Mouse (Mus musculus) Muller cell, postnatal 12 days (primary cell): ENCODE measurements around the gene 1700013G24Rik.

Source experiments
- DNase-seq: peaks from one replicate; pipeline ENCODE4 v3.0.0-alpha.2; 2015; ENCODE audit errors: inconsistent ontology term

1700013G24Rik gene

DNA sequence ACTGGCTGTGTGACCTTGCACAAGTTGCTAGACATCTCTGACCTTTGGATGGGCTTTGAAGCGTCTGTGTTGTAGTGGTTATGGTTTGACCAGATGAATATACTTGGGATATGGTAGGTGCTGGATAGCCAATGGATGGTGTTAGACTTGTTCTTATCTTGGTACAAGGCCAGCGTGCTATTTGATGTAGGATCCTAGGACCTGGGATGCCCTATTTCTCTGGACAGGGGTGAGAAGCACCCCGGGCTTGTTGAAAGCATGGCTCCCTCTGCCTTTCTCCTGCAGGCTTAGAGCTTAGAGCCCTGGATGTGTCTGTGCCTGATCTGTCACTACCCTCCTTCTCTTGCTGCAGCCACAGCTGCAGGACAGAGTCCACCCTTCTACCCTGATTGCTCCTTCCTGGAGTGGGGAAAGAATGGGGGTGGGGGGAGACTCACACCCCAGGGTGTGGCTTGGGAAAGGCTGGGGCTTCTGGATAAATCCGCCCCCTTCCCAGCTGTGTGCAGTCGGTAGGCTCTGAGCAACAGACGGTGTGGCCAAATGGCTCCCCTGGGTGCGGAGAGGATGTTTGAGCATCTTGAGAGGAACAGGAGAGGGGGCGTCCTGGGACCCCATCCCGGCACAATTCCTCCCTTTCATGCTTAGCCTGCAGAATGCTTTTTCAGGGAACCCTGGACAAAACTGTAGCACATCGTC is 23.1 kb downstream of the 1700013G24Rik start:
- peak; percentile 43 for DNase-seq

DNA sequence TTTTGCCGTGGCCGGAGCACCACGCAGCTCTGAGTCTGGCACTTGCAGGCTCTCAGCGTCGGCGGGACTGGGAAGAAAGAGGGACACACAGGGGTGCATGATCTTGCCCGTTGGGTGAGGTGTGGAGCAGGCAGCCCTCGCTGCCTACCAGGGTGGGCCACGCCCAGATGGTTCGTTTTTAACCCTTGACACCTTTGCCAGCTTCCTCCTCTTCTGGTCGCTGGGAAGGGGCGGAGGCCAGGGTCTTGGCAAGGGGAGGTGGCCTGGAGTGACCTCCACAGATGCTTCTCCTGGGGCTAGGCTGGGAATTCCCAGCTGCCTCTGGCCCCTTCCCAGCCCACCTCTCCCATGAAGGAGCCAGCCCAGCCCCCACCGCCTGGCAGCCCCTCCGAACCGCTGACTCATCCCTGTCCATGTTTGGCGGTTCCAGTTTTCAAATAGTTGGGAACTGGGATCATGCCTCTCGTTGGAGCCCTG is 23.7 kb downstream of the 1700013G24Rik start:
- DNase-seq: peak; percentile 88

DNA sequence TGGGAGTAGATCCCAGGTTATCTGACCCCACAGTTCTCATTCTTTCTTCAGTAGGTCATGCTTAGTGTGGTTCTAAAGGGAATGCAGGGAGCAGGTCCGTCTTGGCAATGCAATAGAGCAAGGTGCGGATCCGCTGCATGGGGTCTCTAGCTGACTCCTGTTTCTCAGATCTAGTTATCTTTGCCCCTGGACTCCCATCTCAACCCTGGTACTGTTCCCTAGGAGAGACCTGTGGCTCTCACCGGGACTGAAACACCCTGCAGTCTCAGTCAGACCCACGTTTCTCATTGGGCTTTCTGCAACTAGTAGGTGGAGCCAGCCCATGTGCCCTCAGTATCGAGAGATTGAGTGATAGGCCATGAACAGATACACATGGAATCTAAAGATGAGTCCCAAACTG is 24.5 kb downstream of the 1700013G24Rik start:
- DNase-seq: no peak

DNA sequence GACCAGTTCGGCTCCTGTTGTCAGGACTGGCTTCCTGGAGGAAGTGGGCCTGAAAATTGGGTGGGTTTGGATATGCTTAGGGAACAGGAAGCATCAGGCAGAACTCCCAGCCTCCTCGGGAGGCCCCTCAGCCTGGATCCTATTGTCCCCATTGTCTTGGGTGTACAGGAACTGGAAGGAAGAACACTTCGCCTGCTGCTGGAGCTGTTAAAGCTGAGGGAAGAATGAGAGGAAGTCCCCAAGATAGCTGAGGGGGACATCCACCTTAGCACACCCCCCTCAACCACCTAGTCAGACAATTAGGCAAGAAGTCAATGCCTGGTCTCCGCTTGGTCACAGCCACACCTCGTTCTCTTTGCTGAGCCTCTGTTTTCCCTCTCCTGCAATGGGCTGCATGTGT is 25.2 kb downstream of the 1700013G24Rik start:
- DNase-seq: no peak

DNA sequence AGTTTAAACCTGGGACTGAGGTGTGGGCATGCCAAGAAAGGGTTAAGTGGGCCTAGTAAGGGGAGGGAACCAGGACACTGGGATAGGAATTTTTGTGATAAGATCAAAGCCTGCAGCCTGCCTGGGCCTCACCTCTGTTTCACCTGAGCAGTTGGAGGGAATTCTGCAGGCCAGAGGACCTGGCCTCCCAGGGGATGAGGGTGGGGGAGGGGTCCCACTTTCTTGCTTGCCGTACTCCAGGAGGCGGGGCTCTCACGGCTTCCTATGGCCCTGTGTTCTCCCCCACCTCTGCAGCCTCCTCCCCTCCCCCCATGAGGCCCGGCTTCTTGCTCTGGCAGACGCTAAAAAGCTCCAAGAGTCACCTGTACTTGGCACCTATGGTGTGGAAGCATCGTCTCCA is 26.7 kb downstream of the 1700013G24Rik start:
- DNase-seq: no peak

DNA sequence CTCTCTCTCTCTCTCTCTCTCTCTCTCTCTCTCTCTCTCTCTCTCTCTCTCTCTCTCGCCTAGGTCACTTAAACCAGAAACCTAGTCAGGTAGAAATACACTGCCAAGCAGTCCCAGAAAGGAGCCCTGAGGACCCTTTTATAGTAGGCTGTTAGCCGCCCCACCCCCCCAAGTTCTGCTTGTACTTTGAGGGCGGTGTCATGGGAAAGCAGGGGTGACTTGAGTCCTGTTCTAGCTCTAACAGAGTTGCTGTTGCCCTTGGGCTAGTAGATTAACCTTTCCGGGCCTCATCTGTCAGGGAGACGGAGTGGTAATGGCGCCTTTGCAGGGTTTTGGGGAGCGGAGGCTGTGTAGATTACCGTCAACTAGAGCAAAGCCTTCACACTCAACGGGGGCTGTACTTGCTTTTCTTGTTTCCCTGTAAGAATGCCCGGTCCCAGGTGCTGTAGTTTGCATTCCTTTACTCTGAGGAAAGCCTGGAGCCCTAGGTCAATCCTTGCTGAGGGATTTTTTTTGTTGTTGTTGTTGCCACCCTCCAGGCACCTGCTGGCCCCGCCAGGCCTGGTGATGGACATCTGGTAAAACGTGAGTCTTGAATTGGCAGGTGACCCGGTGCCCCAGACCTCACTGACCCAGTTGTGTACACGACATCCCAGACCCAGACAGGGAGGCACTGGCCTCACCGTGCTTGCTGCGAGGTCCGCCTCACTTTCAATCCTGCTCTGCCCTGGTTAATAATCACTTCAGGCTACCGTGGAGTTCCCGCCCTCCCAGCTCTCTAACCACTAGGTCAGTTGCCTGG is 27.3 kb downstream of the 1700013G24Rik start:
- peak; percentile 52 for DNase-seq

DNA sequence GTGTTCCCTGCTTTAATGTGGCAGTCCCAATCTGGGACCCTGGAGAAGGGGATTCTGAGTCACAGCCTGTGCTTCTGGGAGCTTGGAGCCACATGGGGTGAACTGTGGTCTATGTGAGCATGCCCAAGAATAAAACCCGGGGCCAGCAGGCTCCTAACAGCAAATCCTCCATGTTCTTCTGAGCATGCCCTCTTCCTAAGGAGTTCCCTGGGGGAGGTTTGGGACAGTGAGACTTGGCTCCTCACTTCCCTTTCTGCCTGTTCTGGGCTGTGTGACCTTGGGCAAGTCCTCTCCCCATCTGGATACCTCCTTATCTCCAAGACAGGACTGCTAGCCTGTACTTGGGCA is 27.9 kb downstream of the 1700013G24Rik start:
- no peak for DNase-seq

DNA sequence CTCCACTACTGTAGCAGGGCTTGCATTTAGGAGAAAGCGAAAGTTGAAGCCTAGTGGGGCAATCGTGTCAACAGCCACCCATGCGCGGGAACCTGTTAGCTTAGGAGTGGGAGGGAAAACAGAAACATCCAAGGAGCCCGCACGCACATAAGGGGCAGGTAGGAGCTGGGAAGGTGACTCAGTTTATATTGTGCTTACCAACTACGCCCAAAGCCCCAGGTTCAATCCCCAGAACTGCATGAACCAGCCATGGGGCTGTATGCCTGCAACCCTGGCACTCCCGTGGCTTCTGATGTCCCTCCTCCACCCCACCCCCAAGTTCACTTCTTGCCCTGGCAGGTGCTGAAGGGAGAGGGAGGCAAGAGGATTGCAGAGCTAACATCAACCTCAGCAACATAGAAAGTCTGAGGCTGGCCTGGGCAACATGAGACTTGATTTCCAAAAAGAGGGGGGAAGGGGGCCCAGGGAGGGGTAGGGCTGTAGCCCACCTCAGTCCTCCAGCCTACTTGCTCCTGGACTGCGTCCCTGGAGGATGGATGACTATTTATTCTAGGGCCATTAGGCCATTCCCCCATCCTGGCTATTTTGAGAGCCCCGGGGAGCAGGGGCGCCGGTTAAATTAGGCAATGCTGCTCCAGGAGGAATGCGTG is 28.4 kb downstream of the 1700013G24Rik start:
- no peak for DNase-seq

DNA sequence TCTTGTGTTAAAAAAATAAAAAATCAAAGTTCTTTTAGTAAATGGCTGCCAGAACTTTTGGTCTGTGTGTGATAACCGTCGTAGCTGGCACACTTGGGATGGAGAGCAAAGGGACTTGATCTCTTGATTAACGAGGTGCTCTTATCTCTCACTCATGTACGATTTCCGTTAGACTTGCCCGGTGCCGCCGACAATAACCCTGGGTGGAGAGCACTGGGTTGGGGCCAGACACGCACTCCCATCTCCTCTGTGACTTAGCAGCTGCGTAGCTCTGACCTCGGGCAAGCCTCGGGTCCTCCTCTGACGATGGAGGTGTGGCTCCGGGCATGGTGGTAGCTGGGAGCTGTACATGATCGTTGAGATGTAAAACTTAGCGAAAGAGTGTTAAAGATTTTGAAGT is 30.8 kb downstream of the 1700013G24Rik start:
- no peak for DNase-seq

DNA sequence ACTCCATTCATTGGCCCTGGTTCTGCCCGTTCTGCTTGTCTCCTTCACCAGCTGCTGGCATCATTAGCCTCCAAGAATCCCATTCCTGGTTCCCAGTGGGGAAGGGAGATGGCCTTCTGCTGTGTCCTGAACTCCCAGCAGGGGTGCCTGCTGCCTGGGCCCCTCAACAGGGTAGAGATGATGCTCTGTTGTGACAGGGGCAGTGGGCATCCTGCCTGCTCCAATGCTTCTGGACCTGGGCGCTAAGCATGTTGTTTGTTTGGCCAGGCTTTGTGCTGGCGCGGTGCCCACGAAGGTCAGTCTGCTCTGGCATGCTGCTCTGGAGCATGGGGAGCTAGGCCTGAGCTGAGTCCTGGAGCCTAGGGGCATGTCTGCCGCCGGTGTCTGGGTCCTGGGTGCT is 31.5 kb downstream of the 1700013G24Rik start:
- peak; percentile 83 for DNase-seq

DNA sequence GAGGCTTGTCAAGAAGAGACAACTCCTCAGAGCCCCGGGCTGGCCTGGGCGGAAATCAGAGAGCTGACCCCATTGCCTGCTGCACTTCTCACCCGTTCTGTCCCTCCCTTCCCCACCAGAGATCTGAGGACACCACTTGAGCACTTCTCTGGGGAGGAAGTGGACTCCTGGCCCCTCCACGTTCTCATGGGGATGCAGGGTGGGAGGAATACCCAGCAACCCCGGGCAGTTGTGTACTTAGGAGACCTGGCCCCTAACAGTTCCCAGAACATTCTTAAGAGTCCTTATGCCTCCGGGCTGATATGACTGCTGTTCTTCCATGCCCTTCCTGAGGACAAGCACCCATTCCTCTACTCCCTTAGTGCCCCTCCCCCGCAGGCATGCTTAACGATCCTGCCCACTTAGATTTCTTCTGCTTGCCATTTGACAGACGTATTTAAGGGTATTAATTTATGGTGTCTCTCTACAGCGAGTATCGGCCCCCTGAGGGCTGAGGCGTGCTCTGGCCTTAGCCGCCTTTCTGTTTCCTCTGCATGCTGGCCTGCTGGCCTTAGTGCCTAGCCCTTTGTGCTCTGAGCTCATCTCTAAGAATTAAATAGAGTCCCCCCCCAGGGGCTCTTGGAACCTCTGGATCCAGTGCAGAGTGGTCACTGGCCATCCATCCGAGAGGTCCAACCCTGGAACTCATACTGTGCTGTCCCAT is 32.3 kb downstream of the 1700013G24Rik start:
- DNase-seq: no peak

DNA sequence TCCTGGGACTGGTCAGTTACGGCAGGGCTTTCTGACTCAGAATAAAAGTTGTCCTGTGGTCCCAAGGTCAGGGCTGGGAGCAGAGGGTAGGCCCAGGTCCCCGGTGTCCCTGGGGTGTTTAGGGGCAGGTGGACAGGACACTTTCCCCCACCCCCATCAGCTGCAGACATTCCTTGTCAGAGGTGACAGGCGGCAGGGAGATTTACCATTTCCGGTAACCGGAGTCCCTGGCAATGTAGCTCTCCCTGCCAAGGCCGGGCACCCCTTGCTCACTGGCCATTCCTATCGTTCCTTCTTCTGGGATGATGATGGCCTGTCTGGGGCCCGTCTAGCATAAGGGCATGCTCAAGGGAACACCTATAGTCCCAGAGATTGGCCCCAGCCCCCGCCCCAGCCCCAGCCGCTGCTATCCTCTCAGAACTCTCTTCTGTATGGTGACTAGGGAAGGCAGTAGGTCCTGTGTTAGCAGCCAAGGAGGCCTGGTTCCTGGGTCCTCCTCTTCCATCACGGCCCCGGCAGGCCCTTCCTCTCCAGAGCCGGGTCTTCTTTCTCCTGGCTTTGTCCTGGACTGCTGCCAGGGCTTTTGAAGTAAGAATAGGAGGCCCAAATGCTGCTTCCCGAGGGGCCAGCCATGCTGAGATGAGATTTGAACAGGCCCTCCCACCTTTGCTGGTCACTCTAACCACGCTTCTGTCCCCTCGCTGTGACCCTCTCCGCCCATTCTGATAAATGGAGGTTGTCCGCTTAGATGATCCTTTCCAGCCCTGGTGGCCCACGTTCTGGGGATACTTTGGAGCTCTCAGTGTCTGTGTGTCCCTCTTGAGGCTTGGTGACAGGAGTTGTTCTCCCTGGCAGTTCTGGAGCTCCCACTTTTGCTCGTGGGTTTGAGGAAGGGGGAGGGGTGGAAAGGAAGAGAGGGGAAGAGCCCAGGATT is 33.3 kb downstream of the 1700013G24Rik start:
- no peak for DNase-seq

DNA sequence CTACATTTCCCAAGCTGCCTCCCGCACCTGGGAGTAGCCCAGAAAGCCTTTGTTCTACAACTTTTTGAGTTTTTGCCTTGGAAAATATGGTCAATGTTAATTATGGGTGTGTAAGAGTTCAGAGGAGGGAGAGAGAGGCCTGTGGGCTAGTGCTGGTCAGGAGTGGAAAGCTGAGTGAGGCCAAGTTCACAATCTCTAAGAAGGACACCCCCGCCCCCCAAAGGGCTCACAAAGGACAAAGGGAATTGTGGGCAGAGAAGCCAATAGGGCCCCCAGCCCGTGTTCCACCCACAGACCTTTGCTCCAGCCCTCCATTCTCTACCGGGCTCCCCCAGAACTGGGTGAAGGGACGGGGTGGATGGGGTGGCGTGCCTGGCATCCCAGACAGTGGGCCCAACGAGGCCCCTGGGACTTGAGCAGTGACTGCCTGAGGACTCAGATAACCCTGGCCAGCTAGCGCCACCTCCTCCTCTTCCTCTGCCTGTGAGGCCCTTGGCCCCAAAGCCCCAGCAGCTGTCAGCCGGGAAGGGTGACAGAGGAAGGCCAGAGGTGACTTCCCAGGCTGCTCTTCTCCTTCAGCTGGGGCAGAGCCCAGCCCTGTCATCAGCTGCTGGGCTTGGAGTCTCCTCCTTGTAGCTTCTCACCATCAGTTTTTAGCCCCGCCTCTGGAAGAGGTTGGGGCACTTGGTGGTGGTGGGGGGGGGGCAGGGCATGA is 34.4 kb downstream of the 1700013G24Rik start:
- DNase-seq: no peak

DNA sequence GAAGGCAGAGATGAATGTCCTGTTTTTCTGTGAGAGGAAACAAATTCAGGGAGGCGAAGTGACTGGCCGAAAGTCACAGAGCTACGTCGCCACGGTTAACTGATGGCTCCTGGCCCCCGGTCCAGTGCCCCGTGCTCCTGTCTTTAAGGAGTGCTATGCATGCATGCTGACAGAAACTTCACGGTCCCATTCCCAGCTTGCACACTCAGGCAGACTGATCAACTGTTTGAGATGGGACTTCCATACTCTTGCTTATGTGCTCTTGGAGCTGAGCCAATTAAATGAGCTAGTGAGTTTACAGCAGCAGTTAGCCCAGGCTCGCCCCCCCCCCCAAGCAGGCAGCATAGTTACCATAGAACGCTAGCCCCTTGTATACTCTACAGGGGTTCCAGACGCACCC is 35.0 kb downstream of the 1700013G24Rik start:
- DNase-seq: no peak

DNA sequence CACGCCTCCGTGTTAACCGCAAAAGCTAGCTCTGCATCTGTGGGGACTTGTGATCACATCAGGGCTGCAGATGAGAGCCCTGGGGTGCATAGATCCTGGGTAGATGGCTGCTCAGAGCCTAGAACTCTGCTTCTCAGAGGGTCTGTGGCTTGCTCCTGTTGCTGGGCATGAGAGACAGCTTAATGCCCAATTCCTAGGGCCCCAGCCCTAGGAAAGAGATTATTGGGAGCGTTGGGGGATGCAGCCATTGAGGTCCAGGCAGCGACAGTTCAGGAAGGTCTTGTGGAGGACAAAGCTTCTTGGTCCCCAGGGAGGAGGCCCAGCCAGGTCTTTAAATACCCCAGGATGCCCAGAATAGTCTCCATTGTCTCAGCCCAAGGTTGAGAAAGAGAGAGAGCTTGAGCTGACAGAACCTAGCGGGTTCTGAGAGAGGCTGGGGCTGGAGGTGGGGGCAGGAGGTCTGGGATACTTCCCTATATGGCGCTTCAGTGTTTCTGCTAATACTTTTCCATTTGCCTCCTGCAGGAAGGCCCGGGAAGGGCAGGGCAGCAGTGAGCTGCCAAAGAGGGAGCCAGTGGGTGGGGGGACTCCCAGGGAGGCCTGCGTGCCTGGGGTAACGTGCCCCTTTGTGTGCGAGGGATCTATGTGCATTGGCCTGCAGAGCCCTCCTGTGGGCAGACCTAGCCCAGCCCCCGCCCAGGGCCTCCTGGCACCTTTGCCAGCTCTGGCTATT is 35.7 kb downstream of the 1700013G24Rik start:
- DNase-seq: peak; percentile 81

DNA sequence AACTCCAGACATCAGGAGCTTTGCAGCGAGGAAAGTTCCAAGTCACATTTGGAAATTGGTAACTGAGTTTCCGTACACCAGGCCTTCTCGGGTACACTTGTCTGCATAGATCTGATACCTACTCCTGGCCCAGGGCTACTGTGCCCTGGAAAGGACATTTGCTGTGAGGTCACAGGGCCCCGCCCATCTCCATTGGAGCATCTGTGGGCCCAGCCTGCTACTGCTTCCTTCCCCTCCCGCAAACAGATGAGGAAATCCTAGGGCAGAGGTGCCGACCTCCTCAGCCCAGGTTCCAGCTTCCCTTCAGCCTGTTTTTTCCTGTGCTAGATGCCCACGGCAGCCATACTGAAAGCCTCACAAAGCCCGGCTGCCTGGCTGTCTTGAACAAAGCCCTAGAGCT is 36.9 kb downstream of the 1700013G24Rik start:
- no peak for DNase-seq

DNA sequence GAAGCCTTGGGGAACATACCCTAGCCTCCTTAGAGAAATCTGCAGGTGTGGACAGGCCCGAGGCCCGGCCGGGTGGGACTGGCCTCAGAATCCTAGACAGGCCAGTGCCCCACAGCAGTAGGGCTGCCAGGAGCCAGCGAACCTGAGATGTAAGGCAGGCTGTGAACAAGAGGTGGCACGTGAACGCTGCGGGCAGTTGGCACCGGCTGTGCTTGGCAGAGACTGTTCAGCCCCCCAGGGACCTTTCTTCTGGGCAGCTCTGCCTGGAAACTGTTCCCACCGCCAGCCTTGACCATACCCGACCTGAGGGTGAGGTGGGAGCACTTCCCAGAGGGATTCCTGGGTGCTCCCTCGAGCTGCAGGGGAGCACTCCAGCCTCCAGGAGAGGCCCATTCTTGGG is 39.5 kb downstream of the 1700013G24Rik start:
- DNase-seq: no peak

DNA sequence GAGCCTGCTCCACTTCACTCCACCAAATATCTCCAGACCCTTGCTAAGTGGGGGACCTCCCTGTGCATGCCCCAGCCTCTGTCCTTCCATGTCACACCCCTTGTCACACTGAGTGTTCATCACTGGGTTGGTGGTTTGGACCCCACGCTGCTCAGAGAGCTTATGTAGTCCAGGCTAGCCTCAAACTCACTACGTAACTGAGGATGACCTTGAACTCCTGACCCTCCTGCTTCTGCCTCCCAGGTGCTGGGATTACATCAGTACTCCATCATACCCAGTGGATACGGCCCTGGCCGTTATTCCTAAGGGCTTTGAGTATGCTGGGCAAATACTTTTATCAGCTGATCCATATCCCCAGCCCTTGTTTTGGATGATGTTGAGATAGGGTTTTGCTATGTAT is 40.1 kb downstream of the 1700013G24Rik start:
- DNase-seq: no peak

DNA sequence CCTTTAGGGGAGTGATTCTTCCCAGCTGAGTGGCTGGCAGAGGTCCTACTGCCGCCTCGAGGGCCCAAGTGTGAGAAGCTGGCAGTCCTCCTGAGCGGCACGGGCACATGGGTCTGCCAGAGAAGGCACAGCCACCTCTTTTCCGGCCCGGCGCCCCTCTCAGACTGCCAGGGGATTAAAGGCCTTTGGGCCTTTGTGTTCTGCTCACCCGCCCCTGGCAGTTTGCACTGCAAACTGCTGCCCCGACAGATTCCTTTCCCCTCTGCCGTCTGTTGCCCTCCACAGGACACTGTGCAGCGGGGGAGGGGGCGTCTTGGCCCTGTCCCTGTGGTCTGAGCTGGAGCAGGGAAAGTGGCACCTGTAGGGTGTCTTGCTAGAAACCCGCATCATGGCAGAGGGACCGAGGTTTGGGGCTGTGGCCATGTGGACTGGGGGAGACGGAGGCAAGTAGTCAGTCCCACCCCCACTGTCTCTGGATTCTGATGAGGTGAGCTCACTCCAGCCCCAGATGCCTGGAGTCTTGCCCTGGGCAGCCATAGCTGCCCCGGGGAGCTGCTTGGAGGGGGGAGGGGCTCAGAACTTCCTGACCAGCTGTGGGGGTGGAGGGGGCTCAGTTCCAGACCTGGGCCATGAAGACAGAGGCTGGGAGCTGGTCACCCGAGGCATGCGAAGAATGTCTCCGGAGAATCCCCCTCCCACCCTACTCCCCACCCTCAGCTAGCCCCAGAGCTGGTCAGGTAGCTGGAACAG is 41.8 kb downstream of the 1700013G24Rik start:
- DNase-seq: peak; percentile 93
